Comparison of ENCODE assay signal across 7 mouse cellular contexts in genomic region chr9:64393914-64394596, GRCm38 (mm10). TPM values are rescaled to one million over a fixed set of nuclear protein-coding genes. Genes with fewer than 3 reads are reported as not detected.
DNase-seq lines count a peak whose midpoint lies in the region.

No protein-coding gene starts in this region.

- DNase-seq in CD4-positive helper T cell, adult 2 months (ENCODE audit: low read depth, low spot score): peak; percentile 37
- peak; percentile 29 for DNase-seq in MEL-GATA-1-ER (ENCODE audit: extremely low read depth, low read depth)
- DNase-seq in cerebellum, adult 9-10 months: peak; percentile 87
- peak; percentile 49 to 58 for DNase-seq in gastrocnemius, postnatal 36 days
- peak; percentile 92 for DNase-seq in kidney, postnatal 4 days
- DNase-seq in lung, postnatal 14 days: peak; percentile 89
- DNase-seq in spleen, postnatal 10 days (ENCODE audit: low spot score in 2 of 2): peak; percentile 70 to 88

- intact Hi-C loops in gastrocnemius, postnatal 36 days (cut with DNase I): loop anchor here (2.0 kb wide), 1 partner anchor 245 kb away; no protein-coding TSS in a partner anchor

RNA-seq across cellular contexts. Expression of gene Megf11, which starts 8.6 kb away (rescaled TPM):
- total RNA-seq in gastrocnemius, postnatal 36 days (2021): under 1 TPM; 0.31 to 0.35 TPM

RNA-seq across cellular contexts. Expression of gene Dis3l, which starts 53.0 kb away (rescaled TPM):
- 10 to 100 TPM; 20.4 to 21.0 TPM for total RNA-seq in gastrocnemius, postnatal 36 days (2021)

Comparison
In these comparisons a context has a peak if more than half of its experiments do, and no peak if none do; other contexts are left out.
1. Peak in every context shown above with its lines: DNase-seq.
2. DNase-seq: peak in every context shown above with its lines; median percentile 92 in kidney, postnatal 4 days; 89 in lung, postnatal 14 days; 87 in cerebellum, adult 9-10 months; 79 in spleen, postnatal 10 days; 54 in gastrocnemius, postnatal 36 days; 37 in CD4-positive helper T cell, adult 2 months; 29 in MEL-GATA-1-ER.